Comparison of ENCODE assay signal across 8 mouse cellular contexts in the genomic region with DNA sequence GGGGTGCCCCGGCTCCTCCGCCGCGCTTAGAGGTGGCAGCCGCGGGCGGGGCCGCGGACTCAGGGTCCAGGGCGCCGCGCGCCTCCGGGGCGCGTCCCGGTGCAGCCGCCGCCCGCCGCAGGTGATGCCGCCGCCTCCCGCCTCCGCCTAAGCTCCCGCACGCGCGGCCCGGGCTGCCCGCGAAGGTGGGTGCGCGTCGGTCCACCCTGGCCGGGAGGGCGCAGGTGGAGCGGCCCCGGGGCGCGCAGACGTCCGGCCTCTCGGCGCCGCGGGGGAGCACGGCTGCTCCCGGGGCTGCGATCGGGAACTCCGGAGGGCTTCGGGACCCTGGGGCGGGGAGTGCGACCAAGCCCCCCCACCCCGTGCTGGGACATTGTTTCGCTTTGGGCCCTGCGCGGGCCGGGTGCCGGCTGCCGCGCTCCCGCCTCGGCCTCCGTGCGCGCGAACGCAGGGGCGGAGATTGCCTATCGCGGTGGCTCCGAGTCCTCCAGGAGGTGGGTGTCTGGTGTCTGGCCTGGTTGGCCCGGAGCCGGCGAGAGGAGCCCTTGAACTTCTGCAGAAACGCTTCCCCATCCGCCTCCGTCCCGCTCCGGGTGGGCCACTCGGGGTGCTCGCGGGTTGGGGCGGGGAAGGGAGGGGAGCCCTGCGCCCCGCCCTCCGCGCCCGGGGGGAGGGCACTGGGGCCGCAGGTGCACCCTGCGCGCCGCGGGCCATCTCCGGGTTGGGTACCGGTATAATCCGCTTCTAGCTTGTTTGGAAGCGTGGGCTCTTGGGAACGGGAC. TPM values are rescaled to one million over a fixed set of nuclear protein-coding genes. Genes with fewer than 3 reads are reported as not detected.
DNase-seq lines count a peak whose midpoint lies in the region; ATAC-seq and TF ChIP-seq lines count a peak whose summit lies in the region.

No protein-coding gene starts in this region.

- H3K9ac ChIP-seq in lung, embryonic 16.5 days (ENCODE audit: low read length) = peak overlapping the region; percentile 98

- H3K36me3 ChIP-seq in lung, embryonic 16.5 days (ENCODE audit: control insufficient read depth, insufficient read depth, low read length) = no peaks in the 10 kb centered on the region

- no peak for TF ChIP-seq CTCF in olfactory bulb, adult 2 months (IDR thresholded peaks at IDR 0.05; ENCODE audit: insufficient read depth, low read depth, low read length)

- no peak for TF ChIP-seq POLR2A in olfactory bulb, adult 2 months (IDR thresholded peaks at IDR 0.05; ENCODE audit: insufficient read depth, low read depth, low read length)

- H3K27me3 ChIP-seq in lung, embryonic 16.5 days (ENCODE audit: control insufficient read depth, insufficient read depth, low read depth, low read length) = no peaks in the 10 kb centered on the region

- H3K4me3 ChIP-seq in lung, embryonic 16.5 days (ENCODE audit: low read length) = peak overlapping the region; percentile 90
- H3K4me3 ChIP-seq in olfactory bulb, adult 2 months (ENCODE audit: insufficient read depth, low read depth, low read length) = peak overlapping the region; percentile 98

- DNase-seq in MEL-GATA-1-ER (ENCODE audit: extremely low read depth, low read depth) = peak; percentile 69
- peak; percentile 72 for DNase-seq in cerebellum, adult 8-10 months
- DNase-seq in forelimb bud, embryonic 11.5 days (ENCODE audit: low read depth, low spot score) = peak; percentile 69
- peak; percentile 77 for DNase-seq in heart, postnatal 4 days
- peak; percentile 75 for DNase-seq in layer of hippocampus, adult 9-11 months
- peak; percentile 88 to 90 for DNase-seq in thymus, adult 18-20 months

- H3K4me1 ChIP-seq in lung, embryonic 16.5 days (replicated peaks; ENCODE audit: control insufficient read depth, insufficient read depth, low read length) = peaks cover 24% of the 10 kb centered on the region
- peaks cover 19% of the 10 kb centered on the region for H3K4me1 ChIP-seq in olfactory bulb, adult 2 months (ENCODE audit: control insufficient read depth, insufficient read depth, low read length)

- ATAC-seq in lung, embryonic 16.5 days (ENCODE audit: low read depth) = peak; percentile 70

- H3K4me2 ChIP-seq in lung, embryonic 16.5 days (ENCODE audit: low read depth, low read length) = peak overlapping the region; percentile 91

- H3K9me3 ChIP-seq in lung, embryonic 16.5 days (ENCODE audit: control insufficient read depth, low read length) = no peaks in the 10 kb centered on the region

- WGBS in lung, embryonic 16.5 days = under 1% methylated on average over 73 of the region's 101 CpGs
- WGBS in olfactory bulb, adult 2 months = under 1% methylated on average over 85 of the region's 101 CpGs

- peak overlapping the region; percentile 97 for H3K27ac ChIP-seq in lung, embryonic 16.5 days (ENCODE audit: low read length)
- H3K27ac ChIP-seq in olfactory bulb, adult 2 months (ENCODE audit: insufficient read depth, low read depth, low read length) = peak overlapping the region; percentile 88

RNA-seq across cellular contexts. Expression of gene Lrrc8d, which starts 0.5 kb away (rescaled TPM):
- total RNA-seq in heart, postnatal 4 days (2021) = 10 to 100 TPM; 21.2 to 23.6 TPM
- polyA plus RNA-seq in lung, embryonic 16.5 days (2015; fragmentation: Nextera tagmentation; extraction: Ambion mirVana) = 15.5 and 19.7 TPM in 2 replicates
- polyA plus RNA-seq in olfactory bulb, adult 2 months (2012; ENCODE audit: insufficient read depth, insufficient read length, low replicate concordance, missing spikeins) = not detected in 2 replicates

Comparison
In these comparisons a context has a peak if more than half of its experiments do, and no peak if none do; other contexts are left out.
1. Peak in every context shown above with its lines: DNase-seq, ATAC-seq, H3K4me3 ChIP-seq and H3K27ac ChIP-seq.